Mouse (Mus musculus) myocyte (in vitro differentiated cells): Measurements from ENCODE around the gene Os9. TPM values are rescaled to one million over a fixed set of nuclear protein-coding genes. Genes with fewer than 3 reads are reported as not detected.
A peak's percentile ranks its signal among the peaks of the same experiment; 100 is the strongest.
"Not testable (repeated sequence)": the region's sequence is repeated elsewhere in the genome, so short reads cannot be mapped to it uniquely, and the experiment has no call there.

ENCODE experiments used
- H3K27me3 ChIP-seq: one replicate; pipeline ENCODE4 v1.6.1; 2011; ENCODE audit not compliant: control insufficient read depth, insufficient read depth, insufficient read length
- H3K36me3 ChIP-seq: one replicate; pipeline ENCODE4 v1.6.1; 2011; ENCODE audit not compliant: control insufficient read depth, insufficient read depth
- H3K4me2 ChIP-seq: one replicate; pipeline ENCODE4 v1.6.1; 2011; ENCODE audit warnings: low read depth, control low read depth
- H3K4me3 ChIP-seq: one replicate; pipeline ENCODE4 v1.5.1; 2011; ENCODE audit warnings: mild to moderate bottlenecking, control low read depth, moderate library complexity
- H3K79me2 ChIP-seq: one replicate; pipeline ENCODE4 v1.6.1; 2011; ENCODE audit not compliant: control insufficient read depth, insufficient read depth
- H3ac ChIP-seq: one replicate; pipeline ENCODE4 v1.6.1; 2011; ENCODE audit not compliant: control insufficient read depth, insufficient read length
- CEBPB ChIP-seq: IDR thresholded peaks from 2 replicates; pipeline ENCODE4 v1.6.1; 2011; ENCODE audit warnings: mild to moderate bottlenecking, moderate library complexity; ENCODE audit not compliant: poor library complexity, insufficient read depth, severe bottlenecking
- E2F4 ChIP-seq: IDR thresholded peaks from one replicate; pipeline ENCODE4 v1.6.1; 2011; ENCODE audit warnings: mild to moderate bottlenecking, control low read depth, moderate library complexity; ENCODE audit not compliant: insufficient read depth
- MAX ChIP-seq: IDR thresholded peaks from one replicate; pipeline ENCODE4 v1.6.1; 2011; ENCODE audit warnings: low read depth, mild to moderate bottlenecking, control low read depth
- MYOD1 ChIP-seq, 3 experiments: IDR thresholded peaks; one replicate each; pipeline ENCODE4 v1.6.1; 2011; ENCODE audit warnings: control low read depth in 2 of 3, low read depth in 2 of 3, mild to moderate bottlenecking in 2 of 3, moderate library complexity in 1 of 3; ENCODE audit not compliant: insufficient read length in 2 of 3, control insufficient read depth in 1 of 3
- MYOG ChIP-seq, 3 experiments: IDR thresholded peaks; one replicate each; pipeline ENCODE4 v1.6.1; 2011; ENCODE audit warnings: control low read depth in 2 of 3, low read depth in 2 of 3, mild to moderate bottlenecking in 2 of 3; ENCODE audit not compliant: insufficient read length in 2 of 3, control insufficient read depth in 1 of 3, insufficient read depth in 1 of 3
- POLR2A ChIP-seq: IDR thresholded peaks from one replicate; pipeline ENCODE4 v1.6.1; 2011; ENCODE audit warnings: low read depth, mild to moderate bottlenecking, control low read depth, moderate library complexity; ENCODE audit not compliant: insufficient read length
- POLR2AphosphoS2 ChIP-seq: IDR thresholded peaks from one replicate; pipeline ENCODE4 v1.6.1; 2011; ENCODE audit warnings: low read depth, control low read depth; ENCODE audit not compliant: insufficient read length
- REST ChIP-seq: IDR thresholded peaks from one replicate; pipeline ENCODE4 v1.6.1; 2011; ENCODE audit warnings: mild to moderate bottlenecking, control low read depth, moderate library complexity; ENCODE audit not compliant: insufficient read depth, insufficient read length
- SRF ChIP-seq: IDR thresholded peaks from one replicate; pipeline ENCODE4 v1.6.1; 2011; ENCODE audit warnings: low read depth; ENCODE audit not compliant: control insufficient read depth, insufficient read length
- TCF12 ChIP-seq: IDR thresholded peaks from one replicate; pipeline ENCODE4 v1.6.1; 2011; ENCODE audit warnings: mild to moderate bottlenecking, control low read depth; ENCODE audit not compliant: poor library complexity, insufficient read depth, severe bottlenecking
- TCF3 ChIP-seq: IDR thresholded peaks from one replicate; pipeline ENCODE4 v1.6.1; 2011; ENCODE audit warnings: low read depth, control low read depth; ENCODE audit not compliant: insufficient read length
- USF1 ChIP-seq: IDR thresholded peaks from one replicate; pipeline ENCODE4 v1.6.1; 2011; ENCODE audit warnings: low read depth, mild to moderate bottlenecking, control low read depth, moderate library complexity
- polyA plus RNA-seq: library from polyadenylated mRNA; unstranded; fragments of >200 nt; fragmentation: generic; extraction: Trizol; gene quantifications from one replicate; pipeline ENCODE4 v1.2.1, GENCODE M21; 2012; ENCODE audit warnings: missing spikeins

Os9 gene
- polyA plus RNA-seq, 1 experiment: 67.2 TPM

DNA sequence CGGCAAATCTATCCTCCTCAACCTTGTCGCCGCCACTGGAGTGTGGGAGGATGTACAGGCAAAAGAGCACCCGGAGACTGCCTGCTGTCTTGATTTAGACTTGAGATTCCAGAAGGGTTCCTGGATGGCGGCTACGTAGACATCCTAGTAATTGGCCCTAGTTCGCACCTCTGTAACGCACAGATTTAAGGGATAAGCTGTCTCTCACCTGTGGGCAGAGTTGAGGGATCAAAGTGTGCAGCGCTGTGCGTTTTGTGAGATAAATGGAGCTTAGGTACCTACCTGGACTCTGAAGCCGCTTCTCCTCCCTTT is 45.4 kb upstream of the Os9 start:
- H3K27me3 ChIP-seq: no peaks in the 10 kb centered on the region
- no peaks in the 10 kb centered on the region for H3K36me3 ChIP-seq
- H3ac ChIP-seq: peak overlapping the region; percentile 49
- peak overlapping the region; percentile 23 for H3K4me3 ChIP-seq
- no peak for TF ChIP-seq MYOG (IDR thresholded peaks at IDR 0.05; ENCODE audit: control insufficient read depth in 1 of 3, insufficient read depth in 1 of 3, insufficient read length in 2 of 3, low read depth in 2 of 3)
- TF ChIP-seq SRF: no peak
- TF ChIP-seq TCF3: no peak
- no peak for TF ChIP-seq POLR2AphosphoS2
- TF ChIP-seq MAX: no peak
- TF ChIP-seq REST: no peak
- no peak for TF ChIP-seq E2F4
- no peak for TF ChIP-seq MYOD1 (IDR thresholded peaks at IDR 0.05; ENCODE audit: control insufficient read depth in 1 of 3, insufficient read length in 2 of 3, low read depth in 2 of 3)
- TF ChIP-seq POLR2A: no peak
- no peak for TF ChIP-seq TCF12
- TF ChIP-seq CEBPB: no peak
- TF ChIP-seq USF1: no peak
- no peak overlapping the region for H3K4me2 ChIP-seq
- H3K79me2 ChIP-seq: no peaks in the 10 kb centered on the region

- peak overlapping the region; percentile 49 for H3ac ChIP-seq
- peak overlapping the region; percentile 23 for H3K4me3 ChIP-seq
- no peaks in the 10 kb centered on the region for H3K36me3 ChIP-seq
- no peaks in the 10 kb centered on the region for H3K27me3 ChIP-seq
- H3K79me2 ChIP-seq: no peaks in the 10 kb centered on the region
- no peak for TF ChIP-seq TCF3
- TF ChIP-seq MYOD1 (IDR thresholded peaks at IDR 0.05; ENCODE audit: control insufficient read depth in 1 of 3, insufficient read length in 2 of 3, low read depth in 2 of 3): peak in 1 of 3 experiments; percentile 10
- peak overlapping the region; percentile 88 for H3K4me2 ChIP-seq
Measured at GRCm38 (mm10) chr10:127165654-127166403, 44.9 kb upstream of the Os9 start.

- TF ChIP-seq POLR2A: no peak
- no peak for TF ChIP-seq CEBPB
- no peak for TF ChIP-seq MYOG (IDR thresholded peaks at IDR 0.05; ENCODE audit: control insufficient read depth in 1 of 3, insufficient read depth in 1 of 3, insufficient read length in 2 of 3, low read depth in 2 of 3)
- no peak for TF ChIP-seq REST
- no peak for TF ChIP-seq USF1
- TF ChIP-seq E2F4: no peak
- no peak for TF ChIP-seq SRF
- TF ChIP-seq POLR2AphosphoS2: no peak
- TF ChIP-seq TCF12: no peak
- TF ChIP-seq MAX: no peak
- no peak for TF ChIP-seq TCF3
- TF ChIP-seq MYOD1 (IDR thresholded peaks at IDR 0.05; ENCODE audit: control insufficient read depth in 1 of 3, insufficient read length in 2 of 3, low read depth in 2 of 3): no peak
- Histone ChIP-seq H3K79me2 (no peaks in the 10 kb centered on the region), H3K27me3 (no peaks in the 10 kb centered on the region), H3K36me3 (no peaks in the 10 kb centered on the region), H3K4me2 (peak overlapping the region; percentile 88), H3ac (peak overlapping the region; percentile 49), H3K4me3 (peak overlapping the region; percentile 23)
Measured at GRCm38 (mm10) chr10:127165354-127165653, 44.4 kb upstream of the Os9 start.

DNA sequence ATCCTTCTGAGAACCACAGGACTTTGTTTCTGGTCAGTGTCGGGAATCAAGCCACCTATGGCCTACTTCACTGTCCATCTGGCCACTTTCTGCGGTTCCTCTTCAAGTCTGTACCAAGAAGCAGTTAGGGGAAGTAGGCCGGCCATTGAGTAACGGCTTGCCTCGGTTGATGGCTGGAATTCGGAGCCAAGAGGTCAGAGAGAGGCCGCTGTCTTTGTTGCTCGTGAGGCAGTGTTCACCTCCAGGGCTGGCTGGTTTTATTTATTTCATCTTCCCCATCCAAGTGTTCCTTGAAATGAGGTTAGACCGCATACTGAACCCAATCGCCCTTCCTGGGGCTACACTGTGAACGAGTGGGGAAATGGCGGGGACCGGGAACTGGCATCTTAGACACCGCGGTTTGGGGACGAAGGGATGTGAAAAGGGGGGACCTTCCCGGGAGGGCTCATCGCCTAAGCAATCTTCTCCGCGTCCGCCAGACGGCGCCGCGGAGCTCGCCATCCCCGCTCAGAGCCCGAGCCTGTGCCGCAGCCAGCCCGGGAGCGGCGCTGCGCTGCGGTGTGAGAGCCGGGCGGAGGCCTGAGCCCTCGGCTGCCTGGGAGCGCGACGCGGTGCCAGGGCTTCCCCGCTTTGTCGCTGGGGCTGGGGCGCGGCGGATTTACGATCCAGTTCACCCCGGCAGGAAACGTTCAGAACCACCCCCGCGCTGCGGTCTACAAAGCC is 43.9 kb upstream of the Os9 start, which contains the start of gene B4galnt1:
TSS of gene B4galnt1 (plus strand) at position 595 of the 723 bp plus-strand sequence.
- H3K36me3 ChIP-seq: no peaks in the 10 kb centered on the region
- H3K4me3 ChIP-seq: peak within 1 kb of the TSS; percentile 23
- peak within 1 kb of the TSS; percentile 49 for H3ac ChIP-seq
- TF ChIP-seq MYOD1 (IDR thresholded peaks at IDR 0.05; ENCODE audit: control insufficient read depth in 1 of 3, insufficient read length in 2 of 3, low read depth in 2 of 3) (peak in 1 of 3 experiments; percentile 20), POLR2AphosphoS2 (peak; percentile 53), POLR2A (peak; percentile 82), MYOG (IDR thresholded peaks at IDR 0.05; ENCODE audit: control insufficient read depth in 1 of 3, insufficient read depth in 1 of 3, insufficient read length in 2 of 3, low read depth in 2 of 3) (peak in 1 of 3 experiments; percentile 26), SRF (no peak), E2F4 (no peak)
- no peaks in the 10 kb centered on the region for H3K79me2 ChIP-seq
- no peaks in the 10 kb centered on the region for H3K27me3 ChIP-seq
- H3K4me2 ChIP-seq: peak within 1 kb of the TSS; percentile 88

DNA sequence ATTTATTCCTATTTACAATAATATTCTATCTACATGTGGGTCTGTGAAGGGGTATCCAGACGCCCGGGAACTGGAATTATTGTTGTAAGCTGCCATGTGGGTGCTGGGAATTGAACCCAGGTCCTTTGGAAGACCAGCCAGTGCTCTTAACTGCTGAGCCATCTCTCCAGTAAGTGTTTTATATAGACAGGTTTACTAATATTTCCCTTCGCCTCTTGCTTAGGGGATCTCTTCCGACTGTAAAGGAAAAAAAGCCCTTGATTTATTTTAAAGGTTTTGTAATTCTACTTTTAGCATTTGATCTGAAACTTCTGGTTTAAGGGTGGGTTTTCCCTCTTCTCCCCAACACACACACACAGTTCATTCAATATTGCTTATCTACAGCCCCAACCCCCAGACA is 43.3 kb upstream of the Os9 start:
- H3K4me3 ChIP-seq: peak overlapping the region; percentile 23
- no peaks in the 10 kb centered on the region for H3K79me2 ChIP-seq
- no peaks in the 10 kb centered on the region for H3K36me3 ChIP-seq
- TF ChIP-seq REST (no peak), SRF (no peak), MYOD1 (IDR thresholded peaks at IDR 0.05; ENCODE audit: control insufficient read depth in 1 of 3, insufficient read length in 2 of 3, low read depth in 2 of 3) (no peak)
- H3ac ChIP-seq: no peak overlapping the region
- H3K4me2 ChIP-seq: peak overlapping the region; percentile 88
- H3K27me3 ChIP-seq: no peaks in the 10 kb centered on the region

DNA sequence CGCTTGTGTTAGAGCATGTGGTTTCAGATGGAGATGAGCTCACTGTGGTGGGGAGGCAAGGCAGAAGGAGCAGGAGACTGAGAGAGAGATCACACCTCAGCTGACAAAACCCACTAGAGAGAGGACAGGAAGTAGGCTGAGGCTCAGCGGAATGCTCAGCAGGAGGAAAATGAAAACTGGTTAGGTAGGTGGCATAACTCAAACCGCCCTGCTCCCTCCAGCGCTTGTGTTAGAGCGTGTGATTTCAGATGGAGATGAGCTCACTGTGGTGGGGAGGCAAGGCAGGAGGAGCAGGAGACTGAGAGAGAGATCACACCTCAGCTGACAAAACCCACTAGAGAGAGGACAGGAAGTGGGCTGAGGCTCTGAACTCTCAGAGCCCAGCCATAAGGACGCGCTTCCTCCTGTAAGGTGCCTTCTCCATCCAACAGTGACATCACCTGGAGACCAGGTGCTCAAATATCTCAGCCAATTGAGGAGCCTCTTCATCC is 41.9 kb upstream of the Os9 start:
- not testable (repeated sequence) for H3K27me3 ChIP-seq, H3K79me2 ChIP-seq, H3ac ChIP-seq, H3K4me2 ChIP-seq, H3K4me3 ChIP-seq, H3K36me3 ChIP-seq
